Mouse (Mus musculus) cortical plate, adult 2 months (tissue): Measurements from ENCODE around the gene Mlkl. TPM values are rescaled to one million over a fixed set of nuclear protein-coding genes. Genes with fewer than 3 reads are reported as not detected.

Experiments used
- H3K27ac ChIP-seq: fragments of 200-500 bp; 2 replicates; pipeline ENCODE4 v1.5.1; 2012; ENCODE audit warnings: low read length, control low read depth, inconsistent platforms; ENCODE audit not compliant: insufficient read depth
- H3K4me1 ChIP-seq: fragments of 200-500 bp; 2 replicates; pipeline ENCODE4 v1.6.1; 2011; ENCODE audit warnings: low read length; ENCODE audit not compliant: control insufficient read depth, insufficient read depth
- H3K4me3 ChIP-seq: fragments of 200-500 bp; 2 replicates; pipeline ENCODE4 v1.5.1; 2011; ENCODE audit warnings: mild to moderate bottlenecking, low read length, control low read depth; ENCODE audit not compliant: insufficient read depth
- CTCF ChIP-seq: fragments of 200-500 bp; IDR thresholded peaks from 2 replicates; pipeline ENCODE4 v1.5.1; 2011; ENCODE audit warnings: mild to moderate bottlenecking, control low read depth, low read length; ENCODE audit not compliant: insufficient read depth; ENCODE audit errors: extremely low read depth
- POLR2A ChIP-seq: fragments of 200-500 bp; IDR thresholded peaks from 2 replicates; pipeline ENCODE4 v1.6.1; 2011; ENCODE audit warnings: mild to moderate bottlenecking, low read length, control low read depth; ENCODE audit not compliant: insufficient read depth; ENCODE audit errors: extremely low read depth
- polyA plus RNA-seq: library from polyadenylated mRNA; depleted of rRNA; stranded (reverse); fragments of >200 nt; gene quantifications from 2 replicates; pipeline ENCODE4 v1.2.3, GENCODE M21; 2012; rRNA removed

Mlkl gene
- polyA plus RNA-seq, 1 experiment, result 0.25 TPM

- no peak for TF ChIP-seq POLR2A
- TF ChIP-seq CTCF, result no peak
- no peak overlapping the region for H3K27ac ChIP-seq
- H3K4me3 ChIP-seq, result no peak overlapping the region
- H3K4me1 ChIP-seq, result no peaks in the 10 kb centered on the region
Measured at GRCm38 (mm10) chr8:111261981-111262381, 76.0 kb downstream of the Mlkl start.

Other genes with a start within 250 kb of the Mlkl start
- gene Clec18a, start 245.8 kb downstream of the Mlkl start, polyA plus RNA-seq, result 6.0 and 7.5 TPM in 2 replicates
- 14.7 and 15.8 TPM in 2 replicates for gene Pdpr, start 243.5 kb downstream of the Mlkl start, polyA plus RNA-seq
- gene Glg1, start 79.0 kb downstream of the Mlkl start, polyA plus RNA-seq, result 66.2 and 69.3 TPM in 2 replicates
- 15.2 TPM in 2 replicates for gene Rfwd3, start 38.0 kb downstream of the Mlkl start, polyA plus RNA-seq
- gene Fa2h, start 55.6 kb upstream of the Mlkl start, polyA plus RNA-seq, result 53.4 and 67.1 TPM in 2 replicates
- 14.6 and 15.2 TPM in 2 replicates for gene Wdr59, start 183.9 kb upstream of the Mlkl start, polyA plus RNA-seq
- gene Znrf1, start 197.9 kb upstream of the Mlkl start, polyA plus RNA-seq, result 165 and 166 TPM in 2 replicates